Mouse (Mus musculus) midbrain, embryonic 13.5 days (tissue): ENCODE results near the gene Dcdc2b. TPM values are rescaled to one million over a fixed set of nuclear protein-coding genes. Genes with fewer than 3 reads are reported as not detected.

Source experiments
- ATAC-seq: fragments of 200-750 bp; cut with Nextera tagmentation; 2 replicates; pipeline ENCODE4 v1.8.0; 2017; ENCODE audit warnings: mild to moderate bottlenecking, moderate TSS enrichment, moderate library complexity
- H3K27ac ChIP-seq: fragments of 300-500 bp; sonication (generic); 2 replicates; pipeline ENCODE4 v1.5.1; 2015; ENCODE audit warnings: inconsistent platforms, mild to moderate bottlenecking, moderate library complexity
- H3K27me3 ChIP-seq: fragments of 300-500 bp; sonication (generic); 2 replicates; pipeline ENCODE4 v1.6.1; 2015; ENCODE audit warnings: mild to moderate bottlenecking, inconsistent platforms
- H3K36me3 ChIP-seq: fragments of 300-500 bp; sonication (generic); 2 replicates; pipeline ENCODE4 v1.6.1; 2015; ENCODE audit warnings: mild to moderate bottlenecking, inconsistent platforms
- H3K4me1 ChIP-seq: fragments of 300-500 bp; sonication (generic); replicated peaks from 2 replicates; pipeline ENCODE4 v1.6.1; 2015; ENCODE audit warnings: inconsistent platforms
- H3K4me2 ChIP-seq: fragments of 300-500 bp; sonication (generic); replicated peaks from 2 replicates; pipeline ENCODE4 v1.6.1; 2015; ENCODE audit warnings: moderate library complexity, mild to moderate bottlenecking, inconsistent platforms
- H3K4me3 ChIP-seq: fragments of 300-500 bp; sonication (generic); replicated peaks from 2 replicates; pipeline ENCODE4 v1.5.1; 2015; ENCODE audit warnings: mild to moderate bottlenecking, inconsistent platforms
- H3K9ac ChIP-seq: fragments of 300-500 bp; sonication (generic); replicated peaks from 2 replicates; pipeline ENCODE4 v1.6.1; 2015; ENCODE audit warnings: mild to moderate bottlenecking, inconsistent platforms
- H3K9me3 ChIP-seq: fragments of 300-500 bp; sonication (generic); 2 replicates; pipeline ENCODE4 v1.6.1; 2016; ENCODE audit warnings: mild to moderate bottlenecking, inconsistent platforms
- WGBS: fragments of 180-500 bp; shearing (Covaris S2); methylation state at CpG from one replicate; pipeline ENCODE4 v1.1.7; 2015; 5-methylcytosine and 5-hydroxymethylcytosine counted together
- polyA plus RNA-seq: library from polyadenylated mRNA; unstranded; fragments of >200 nt; fragmentation: Nextera tagmentation; extraction: Ambion mirVana; gene quantifications from 2 replicates; pipeline ENCODE4 v1.2.1, GENCODE M21; 2015

Gene Dcdc2b
- polyA plus RNA-seq, 1 experiment from 2014 or later = 2.6 TPM

DNA sequence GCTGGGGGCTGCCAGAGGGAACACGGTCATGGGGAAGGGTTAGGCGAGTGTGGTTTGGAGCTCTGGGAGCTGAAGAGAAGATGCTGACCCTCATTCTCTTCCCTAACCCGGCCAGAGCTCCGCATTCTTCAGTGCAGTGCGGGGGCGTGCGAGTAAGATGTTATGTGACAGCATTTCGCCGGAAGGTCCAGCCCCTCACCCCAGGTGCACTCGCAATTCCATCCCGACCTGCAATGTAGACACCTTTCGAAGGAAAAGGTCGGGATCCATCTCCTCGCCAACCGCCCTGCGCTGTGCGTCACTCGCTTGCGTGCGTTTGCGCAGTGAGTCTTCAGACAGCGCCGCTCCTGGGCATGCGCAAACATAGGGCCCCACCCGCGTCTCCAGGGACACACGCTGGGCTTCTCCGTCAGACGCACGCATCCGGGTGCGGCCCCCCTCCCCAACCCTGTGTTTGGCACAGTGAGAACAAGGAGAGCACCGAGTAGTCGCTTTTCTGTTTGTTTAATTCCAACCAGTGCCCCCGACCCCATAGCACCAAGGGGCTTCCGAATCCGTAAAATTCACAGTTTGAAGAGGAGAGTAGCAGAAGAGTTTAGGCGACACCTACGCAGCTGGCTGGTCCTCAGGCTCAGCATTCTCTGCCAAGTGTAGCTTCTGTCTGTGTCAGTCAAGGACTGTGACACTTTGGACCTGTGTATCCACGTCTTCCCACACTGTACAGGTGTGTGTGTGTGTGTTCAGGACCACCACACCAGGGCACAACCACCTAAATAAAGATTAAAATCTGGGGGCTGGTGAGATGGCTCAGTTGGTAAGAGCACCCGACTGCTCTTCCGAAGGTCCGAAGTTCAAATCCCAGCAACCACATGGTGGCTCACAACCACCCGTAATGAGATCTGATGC lies 5.0 kb upstream of the Dcdc2b start, which contains the start of gene Iqcc:
Gene Iqcc (minus strand): TSS at position 314 of the 906 bp plus-strand sequence.
- Histone ChIP-seq H3K36me3 (peaks cover 32% of the 10 kb centered on the region), H3K27me3 (no peaks in the 10 kb centered on the region), H3K9me3 (no peaks in the 10 kb centered on the region), H3K27ac (peak within 1 kb of the TSS; percentile 91), H3K4me3 (peak within 1 kb of the TSS; percentile 66), H3K9ac (peak within 1 kb of the TSS; percentile 91), H3K4me1 (peaks cover 48% of the 10 kb centered on the region), H3K4me2 (peak within 1 kb of the TSS; percentile 88)
- WGBS = 4% methylated on average over 44 of the region's 44 CpGs
- peak; percentile 90 for ATAC-seq

DNA sequence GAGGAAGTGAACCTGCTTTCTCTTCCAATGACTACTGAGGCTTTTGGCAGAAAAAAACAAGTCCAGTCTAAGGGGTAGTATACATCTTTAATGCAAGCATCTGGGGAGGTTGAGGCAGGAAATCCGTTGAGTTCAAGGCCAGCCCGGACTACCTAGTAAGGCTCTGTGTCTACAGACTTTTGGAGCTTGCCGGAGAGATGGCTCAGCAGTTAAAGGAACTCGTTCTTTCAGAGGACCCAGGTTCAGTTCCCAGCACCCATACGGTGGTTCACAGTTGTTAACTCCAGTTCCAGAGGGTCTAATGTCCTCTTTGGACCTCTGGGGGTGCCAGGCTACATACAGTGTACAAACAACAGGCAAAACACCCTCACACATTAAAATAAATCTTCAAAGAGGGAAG lies 4.0 kb upstream of the Dcdc2b start:
- peaks cover 36% of the 10 kb centered on the region for H3K36me3 ChIP-seq
- H3K4me3 ChIP-seq = peak overlapping the region; percentile 66
- ATAC-seq = no peak
- H3K27me3 ChIP-seq = no peaks in the 10 kb centered on the region
- peak overlapping the region; percentile 88 for H3K4me2 ChIP-seq
- H3K4me1 ChIP-seq = peaks cover 44% of the 10 kb centered on the region
- H3K27ac ChIP-seq = no peak overlapping the region
- no peaks in the 10 kb centered on the region for H3K9me3 ChIP-seq
- 98% methylated on average over 5 of the region's 5 CpGs for WGBS
- peak overlapping the region; percentile 91 for H3K9ac ChIP-seq

DNA sequence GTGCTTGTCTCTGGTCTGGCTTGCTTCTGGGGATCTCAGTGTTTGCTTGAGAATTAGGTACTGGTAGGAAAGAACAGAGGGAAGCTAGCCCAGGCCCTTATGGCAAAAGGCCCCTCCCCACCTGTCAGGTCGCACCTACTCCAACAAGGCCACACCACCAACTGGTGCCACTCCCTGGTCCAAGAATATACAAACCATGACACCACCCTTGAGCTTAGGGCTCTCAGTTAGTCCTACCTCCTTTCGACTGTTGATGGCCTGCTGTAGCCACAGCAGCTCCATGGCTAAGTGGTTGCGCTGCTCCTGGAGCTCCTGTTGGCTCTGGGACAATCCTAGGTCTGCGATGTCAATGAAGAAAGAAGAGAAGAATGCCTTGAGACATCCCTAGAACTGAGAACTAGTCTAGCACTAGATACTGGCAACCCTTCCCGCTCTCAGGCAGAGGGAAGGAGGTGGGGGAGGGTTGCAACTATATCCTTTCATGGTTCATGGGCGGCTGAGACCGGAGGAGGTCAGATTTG lies 3.1 kb upstream of the Dcdc2b start:
- Histone ChIP-seq H3K36me3 (peaks cover 36% of the 10 kb centered on the region), H3K4me3 (no peak overlapping the region), H3K27ac (no peak overlapping the region), H3K4me2 (no peak overlapping the region), H3K4me1 (peaks cover 35% of the 10 kb centered on the region), H3K9me3 (no peaks in the 10 kb centered on the region), H3K9ac (no peak overlapping the region), H3K27me3 (no peaks in the 10 kb centered on the region)
- WGBS = 92% methylated on average over 7 of the region's 7 CpGs
- ATAC-seq = no peak

DNA sequence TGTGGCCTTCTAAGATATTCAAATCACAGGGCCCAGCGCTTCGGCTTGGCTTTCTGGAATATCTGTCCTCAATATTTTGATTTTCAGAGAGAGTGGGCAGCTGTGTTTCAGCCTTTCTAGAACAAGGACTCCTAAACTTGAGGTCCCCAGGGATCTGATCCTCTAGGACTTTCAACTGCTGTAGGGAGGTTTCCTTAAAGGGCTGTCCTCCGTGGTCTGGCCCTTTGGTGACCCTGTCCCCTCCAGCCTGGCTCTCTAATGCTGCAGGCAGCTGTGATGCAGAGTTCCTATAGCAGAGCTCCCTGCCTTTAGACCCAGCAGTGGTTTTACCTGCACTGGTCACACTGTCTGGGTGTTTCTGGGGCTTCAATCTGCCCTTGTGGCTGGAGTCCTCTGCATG lies 2.6 kb upstream of the Dcdc2b start:
- H3K4me1 ChIP-seq = peaks cover 30% of the 10 kb centered on the region
- H3K4me2 ChIP-seq = no peak overlapping the region
- H3K27me3 ChIP-seq = no peaks in the 10 kb centered on the region
- no peak overlapping the region for H3K9ac ChIP-seq
- ATAC-seq = no peak
- no peaks in the 10 kb centered on the region for H3K9me3 ChIP-seq
- WGBS = 94% methylated on average over 3 of the region's 3 CpGs
- H3K36me3 ChIP-seq = peaks cover 36% of the 10 kb centered on the region
- H3K27ac ChIP-seq = no peak overlapping the region
- H3K4me3 ChIP-seq = no peak overlapping the region

DNA sequence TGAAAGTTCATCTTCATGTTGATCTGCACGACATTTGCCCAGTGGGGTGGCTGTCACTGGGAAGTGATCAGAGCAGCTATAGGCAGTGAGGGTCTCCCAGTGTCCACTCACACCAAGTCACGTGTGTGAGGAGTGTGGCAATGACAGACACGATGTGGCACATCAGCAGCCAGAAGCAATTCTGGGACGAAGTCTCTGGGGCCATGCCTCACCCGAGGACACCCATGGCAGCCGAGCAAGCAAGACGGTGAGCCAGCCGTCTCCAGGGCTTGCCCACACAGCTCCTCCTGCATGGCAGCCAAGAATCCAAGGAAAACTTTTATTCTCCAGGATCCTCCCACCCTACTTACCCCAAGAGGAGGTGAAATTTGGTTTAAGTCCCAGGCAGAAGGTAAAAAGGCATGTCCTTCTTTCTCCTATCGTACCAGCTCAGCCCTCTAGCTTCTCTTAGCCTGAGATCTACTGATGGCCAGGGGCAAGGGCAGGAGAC lies 1.8 kb upstream of the Dcdc2b start:
- Histone ChIP-seq H3K9me3 (no peaks in the 10 kb centered on the region), H3K9ac (no peak overlapping the region), H3K4me2 (no peak overlapping the region), H3K27me3 (no peaks in the 10 kb centered on the region), H3K4me1 (peaks cover 23% of the 10 kb centered on the region), H3K27ac (no peak overlapping the region), H3K36me3 (peaks cover 30% of the 10 kb centered on the region), H3K4me3 (no peak overlapping the region)
- WGBS = 91% methylated on average over 9 of the region's 9 CpGs
- no peak for ATAC-seq

DNA sequence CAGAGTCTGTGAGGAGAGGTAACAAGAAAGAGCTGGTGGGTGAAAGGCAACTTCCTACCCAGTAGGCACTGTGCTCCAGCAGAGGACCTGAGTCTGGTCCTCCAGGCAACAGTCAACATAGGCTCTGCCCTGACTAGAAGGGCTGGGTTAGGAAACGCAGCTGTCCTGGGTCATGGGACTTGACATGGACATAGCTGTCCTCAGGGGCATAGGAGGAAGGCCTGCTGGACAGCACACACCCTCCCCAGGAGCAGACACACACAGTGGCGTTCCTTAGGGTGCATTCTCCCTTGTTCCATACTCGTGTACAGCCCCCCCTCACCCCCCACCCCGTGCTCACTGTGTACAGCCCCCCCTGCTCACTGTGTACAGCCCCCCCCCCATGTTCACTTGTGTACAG lies 3.6 kb downstream of the Dcdc2b start:
- no peaks in the 10 kb centered on the region for H3K9me3 ChIP-seq
- H3K27me3 ChIP-seq = no peaks in the 10 kb centered on the region
- 76% methylated on average over 4 of the region's 4 CpGs for WGBS
- no peak overlapping the region for H3K4me2 ChIP-seq
- ATAC-seq = 0 out of 2 replicates have a peak, but pooled peaks have one; percentile 26
- H3K4me1 ChIP-seq = no peaks in the 10 kb centered on the region
- no peak overlapping the region for H3K27ac ChIP-seq
- H3K4me3 ChIP-seq = no peak overlapping the region
- H3K36me3 ChIP-seq = peaks cover 48% of the 10 kb centered on the region
- H3K9ac ChIP-seq = no peak overlapping the region

DNA sequence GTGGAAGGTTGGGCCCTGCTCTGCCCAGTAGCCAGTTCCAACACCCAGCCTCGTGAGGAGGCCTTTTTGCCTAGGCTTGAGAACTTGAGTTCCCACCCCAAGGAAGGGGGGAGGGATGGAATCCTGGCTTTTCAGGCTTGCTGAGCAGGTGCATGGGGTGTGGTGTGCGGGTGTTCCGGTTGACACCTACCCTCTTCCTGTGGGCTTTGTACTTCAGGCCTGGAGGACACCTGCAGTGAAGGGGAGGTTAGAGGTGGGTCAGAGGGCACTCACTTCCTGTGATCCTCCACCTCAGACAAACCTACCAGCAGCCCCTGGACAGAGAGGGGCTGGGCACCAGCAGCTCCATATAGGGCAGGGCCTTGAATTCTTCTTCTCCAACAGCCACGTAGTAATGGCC lies 4.0 kb downstream of the Dcdc2b start:
- no peak overlapping the region for H3K27ac ChIP-seq
- WGBS = 77% methylated on average over 4 of the region's 4 CpGs
- ATAC-seq = no peak
- H3K27me3 ChIP-seq = no peaks in the 10 kb centered on the region
- H3K9ac ChIP-seq = no peak overlapping the region
- peaks cover 51% of the 10 kb centered on the region for H3K36me3 ChIP-seq
- no peak overlapping the region for H3K4me2 ChIP-seq
- H3K4me1 ChIP-seq = no peaks in the 10 kb centered on the region
- no peak overlapping the region for H3K4me3 ChIP-seq
- no peaks in the 10 kb centered on the region for H3K9me3 ChIP-seq

DNA sequence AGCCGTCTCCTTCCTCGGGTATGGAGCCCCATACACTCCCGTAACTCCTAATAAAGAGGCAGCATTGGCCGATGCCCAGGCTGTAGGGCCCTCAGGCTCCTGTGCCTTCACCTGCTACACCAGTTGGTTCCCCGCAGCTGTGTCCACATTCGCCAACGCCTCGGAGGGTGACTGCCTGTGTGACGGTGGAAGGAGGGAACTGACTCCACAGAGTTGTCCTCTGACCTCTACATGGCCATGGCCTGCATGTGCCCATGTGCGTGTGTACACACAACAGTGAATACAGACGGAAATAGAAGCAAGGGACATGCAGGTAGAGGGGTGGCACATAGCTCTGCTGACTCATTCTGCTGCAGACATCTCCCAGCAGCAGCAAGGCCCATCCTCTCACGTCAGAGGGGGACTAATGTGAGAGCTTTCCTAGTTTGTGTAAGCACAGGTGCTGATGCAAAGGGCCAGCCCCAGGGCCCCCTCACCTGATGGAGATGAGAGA lies 4.9 kb downstream of the Dcdc2b start:
- Histone ChIP-seq H3K36me3 (peaks cover 58% of the 10 kb centered on the region), H3K9me3 (no peaks in the 10 kb centered on the region), H3K27ac (no peak overlapping the region), H3K4me1 (no peaks in the 10 kb centered on the region), H3K4me3 (no peak overlapping the region), H3K4me2 (no peak overlapping the region), H3K27me3 (no peaks in the 10 kb centered on the region), H3K9ac (no peak overlapping the region)
- WGBS = 89% methylated on average over 12 of the region's 12 CpGs
- peak; percentile 47 for ATAC-seq

DNA sequence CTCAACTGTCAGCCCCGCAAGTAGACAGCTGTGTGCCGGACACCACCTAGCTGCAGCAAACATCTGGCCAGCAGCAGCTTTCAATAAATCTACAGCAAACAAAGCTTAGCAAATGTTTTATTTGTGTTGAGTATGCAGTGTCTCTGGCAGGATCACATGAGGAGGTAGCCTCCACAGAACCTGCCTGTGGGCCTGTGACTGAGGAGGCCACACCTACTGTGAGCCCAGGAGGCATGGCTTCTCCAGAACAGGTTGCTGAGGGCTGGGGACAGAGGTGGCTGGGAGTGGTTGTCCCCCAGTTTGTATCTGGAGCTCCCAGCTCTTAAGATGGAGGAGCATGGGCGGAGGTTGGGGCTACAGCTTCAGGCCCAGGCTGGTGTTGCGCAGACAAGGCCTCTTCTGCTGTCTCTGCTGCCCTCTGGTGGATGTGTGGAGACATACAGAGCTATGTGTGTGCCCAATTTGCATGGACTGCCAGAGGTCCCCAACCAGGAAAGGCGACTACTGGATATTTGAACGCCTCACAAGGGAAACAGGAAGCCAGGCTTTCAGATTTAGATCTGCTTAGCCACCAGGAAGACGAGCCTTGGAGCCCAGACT lies 5.5 kb downstream of the Dcdc2b start:
- no peak overlapping the region for H3K4me2 ChIP-seq
- 36% methylated on average over 7 of the region's 7 CpGs for WGBS
- peaks cover 58% of the 10 kb centered on the region for H3K36me3 ChIP-seq
- H3K9ac ChIP-seq = peak overlapping the region; percentile 42
- no peaks in the 10 kb centered on the region for H3K9me3 ChIP-seq
- no peaks in the 10 kb centered on the region for H3K4me1 ChIP-seq
- peak; percentile 87 for ATAC-seq
- H3K27ac ChIP-seq = peak overlapping the region; percentile 44; the same call in 1 of the 2 replicates
- no peak overlapping the region for H3K4me3 ChIP-seq
- H3K27me3 ChIP-seq = no peaks in the 10 kb centered on the region

DNA sequence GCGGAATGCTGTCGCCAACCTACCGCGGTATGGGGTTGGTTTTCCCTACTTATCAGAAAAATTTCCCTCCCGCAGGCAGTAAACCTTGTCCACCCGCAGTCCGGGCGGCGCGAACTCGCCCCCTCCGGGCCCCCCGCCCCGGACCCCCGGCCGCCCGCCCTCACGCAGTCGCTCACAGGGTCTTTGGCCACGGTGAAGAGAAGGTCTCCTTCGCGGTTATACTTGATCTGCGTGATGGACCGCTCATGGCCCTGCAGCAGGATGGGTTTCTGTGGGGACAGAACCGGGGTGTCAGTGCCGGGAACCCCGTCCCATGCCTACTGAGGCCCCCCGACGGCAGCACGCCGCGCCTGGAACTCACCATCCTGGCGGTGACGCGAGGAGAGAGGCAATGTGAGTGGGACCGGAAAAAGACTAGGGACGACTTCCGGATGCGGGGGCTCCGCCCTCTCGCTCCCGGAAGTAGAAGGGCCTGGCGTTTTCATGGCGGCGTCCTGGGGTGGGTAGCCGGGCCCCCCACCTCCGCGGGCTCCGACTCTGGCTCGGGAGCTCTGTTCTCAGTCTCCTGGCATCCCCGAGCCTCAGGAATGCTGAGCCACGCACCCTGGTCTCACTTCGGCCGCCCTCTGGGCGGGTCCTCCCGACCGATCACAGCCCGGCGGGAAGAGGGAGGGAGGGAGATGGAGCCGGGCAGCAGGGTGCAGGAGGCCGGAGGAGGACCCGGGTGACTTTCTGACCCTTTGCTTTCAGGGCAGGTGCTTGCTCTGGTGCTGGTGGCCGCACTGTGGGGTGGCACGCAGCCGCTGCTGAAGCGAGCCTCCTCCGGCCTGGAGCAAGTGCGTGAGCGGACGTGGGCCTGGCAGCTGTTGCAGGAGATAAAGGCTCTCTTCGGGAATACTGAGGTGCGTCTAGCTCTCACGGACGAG lies 13.6 kb downstream of the Dcdc2b start, which contains the start of the genes Eif3i and Tmem234:
Gene Eif3i (minus strand): TSS at position 416 of the 926 bp plus-strand sequence.
Gene Tmem234 (plus strand): TSS at position 436 of the 926 bp plus-strand sequence.
- ATAC-seq = peak; percentile 91
- Histone ChIP-seq H3K4me3 (peak within 1 kb of the TSS; percentile 99), H3K9me3 (no peaks in the 10 kb centered on the region), H3K27me3 (no peaks in the 10 kb centered on the region), H3K36me3 (peaks cover 56% of the 10 kb centered on the region), H3K4me2 (peak within 1 kb of the TSS; percentile 86), H3K4me1 (peaks cover 33% of the 10 kb centered on the region), H3K9ac (peak within 1 kb of the TSS; percentile 96), H3K27ac (peak within 1 kb of the TSS; percentile 64)
- under 1% methylated on average over 72 of the region's 74 CpGs for WGBS

DNA sequence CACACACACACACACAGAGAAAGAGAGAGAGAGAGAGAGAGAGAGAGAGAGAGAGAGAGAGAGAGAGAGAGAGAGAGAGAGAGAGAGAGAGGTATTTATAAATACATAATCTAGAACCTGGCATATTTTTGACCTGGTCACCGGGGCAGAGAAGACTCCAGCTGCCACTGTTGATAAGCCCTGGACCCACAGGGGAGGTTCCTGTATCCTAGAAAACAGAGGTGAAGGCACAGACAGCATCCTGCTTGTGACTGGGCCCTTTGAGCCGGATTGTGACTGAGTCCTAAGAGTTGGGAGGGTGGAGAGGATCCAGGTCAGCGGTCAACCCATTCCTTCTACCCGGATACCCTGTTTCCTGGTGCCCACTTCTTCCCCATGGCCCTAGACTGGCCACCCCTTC lies 25.2 kb downstream of the Dcdc2b start:
- Histone ChIP-seq H3K27ac (no peak overlapping the region), H3K4me3 (no peak overlapping the region), H3K9me3 (no peaks in the 10 kb centered on the region), H3K9ac (no peak overlapping the region), H3K4me2 (no peak overlapping the region), H3K4me1 (peaks cover 9% of the 10 kb centered on the region; the same call in 1 of the 2 replicates), H3K27me3 (0 out of 2 replicates have a peak, but pooled peaks cover 2% of the 10 kb centered on the region), H3K36me3 (peaks cover 39% of the 10 kb centered on the region)
- WGBS = 81% methylated on average over 4 of the region's 4 CpGs
- no peak for ATAC-seq
